Mouse (Mus musculus) yolk sac, embryonic 10.5 days (tissue): Measurements from ENCODE around the gene Ptcra.

ENCODE experiments used
- DNase-seq: peaks from one replicate; pipeline ENCODE4 v3.0.0-alpha.2; 2017; ENCODE audit warnings: low spot score

Ptcra gene

DNA sequence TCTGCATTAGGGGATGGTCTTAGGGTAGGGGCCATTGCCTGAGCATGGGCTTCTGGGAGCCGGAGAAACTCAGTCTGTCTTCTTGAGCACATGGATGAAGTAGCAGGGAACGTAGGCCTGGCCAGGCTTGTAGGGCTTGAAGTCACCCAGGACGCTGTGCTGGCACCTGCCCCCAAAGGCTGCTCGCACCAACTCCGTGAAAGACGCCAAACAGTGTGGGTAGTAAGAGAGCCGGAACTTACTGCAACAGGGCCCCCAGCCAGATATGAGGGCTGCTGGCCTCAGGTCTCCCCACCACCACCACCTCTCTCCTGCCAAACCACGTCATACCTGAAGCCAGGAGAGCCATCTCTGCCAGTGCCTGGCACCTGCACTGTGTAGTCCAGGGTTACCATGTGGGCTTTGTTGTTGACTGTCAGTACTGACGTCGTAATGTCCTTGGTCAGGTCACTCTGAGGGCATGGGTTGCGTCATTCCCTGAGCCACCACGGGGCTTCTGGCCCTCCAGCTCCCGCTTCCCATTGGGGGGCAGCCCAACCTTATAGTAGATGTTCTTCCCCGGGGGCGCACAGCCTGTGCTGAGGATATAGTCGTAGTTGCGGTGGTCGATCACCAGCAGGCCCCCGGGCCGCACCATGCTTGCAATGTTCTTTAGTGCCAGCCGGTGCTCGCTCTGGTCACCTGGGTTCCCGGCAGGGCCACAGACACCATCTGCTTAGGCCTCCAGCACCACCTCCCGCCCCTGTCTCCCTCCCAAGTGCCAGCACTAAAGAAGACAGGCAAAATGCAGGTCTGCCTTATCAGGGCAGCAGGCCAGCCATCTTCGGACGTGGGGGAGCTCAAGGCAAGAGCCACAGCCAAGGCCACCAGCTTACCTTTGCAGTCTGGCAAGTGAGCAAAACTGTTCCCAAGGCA is 37.5 kb downstream of the Ptcra start:
- DNase-seq: no peak

- DNase-seq: no peak
Observed at GRCm38 (mm10) chr17:46725273-46725672, 38.2 kb downstream of the Ptcra start.

DNA sequence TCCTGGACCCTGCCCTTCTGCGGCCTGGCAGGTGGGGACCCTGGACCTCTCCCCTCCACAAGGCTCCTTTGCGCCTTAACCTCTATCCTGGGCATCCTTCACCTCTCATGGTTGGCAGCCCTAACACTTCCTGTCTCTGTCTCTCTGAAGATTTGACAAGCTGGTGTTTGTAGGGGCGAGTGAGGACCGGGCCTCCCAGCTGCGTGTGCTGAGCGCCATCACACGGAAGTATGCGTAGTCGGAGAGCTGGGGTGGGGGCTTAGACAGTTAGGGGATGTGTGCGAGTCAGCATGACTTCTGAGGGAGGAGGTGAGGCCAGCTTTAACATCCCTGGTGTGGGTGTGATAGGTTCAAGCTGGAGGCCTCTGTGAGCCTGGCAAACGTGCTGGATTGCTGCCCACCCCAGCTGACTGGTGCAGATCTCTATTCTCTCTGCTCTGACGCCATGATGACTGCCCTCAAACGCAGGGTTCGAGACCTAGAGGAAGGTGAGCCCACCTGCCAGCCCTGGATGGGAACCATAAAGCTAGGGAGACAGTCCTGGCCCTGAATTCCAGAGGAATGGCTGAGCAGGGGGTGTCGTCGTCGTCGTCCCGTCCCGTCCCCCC is 38.9 kb downstream of the Ptcra start:
- DNase-seq: no peak

DNA sequence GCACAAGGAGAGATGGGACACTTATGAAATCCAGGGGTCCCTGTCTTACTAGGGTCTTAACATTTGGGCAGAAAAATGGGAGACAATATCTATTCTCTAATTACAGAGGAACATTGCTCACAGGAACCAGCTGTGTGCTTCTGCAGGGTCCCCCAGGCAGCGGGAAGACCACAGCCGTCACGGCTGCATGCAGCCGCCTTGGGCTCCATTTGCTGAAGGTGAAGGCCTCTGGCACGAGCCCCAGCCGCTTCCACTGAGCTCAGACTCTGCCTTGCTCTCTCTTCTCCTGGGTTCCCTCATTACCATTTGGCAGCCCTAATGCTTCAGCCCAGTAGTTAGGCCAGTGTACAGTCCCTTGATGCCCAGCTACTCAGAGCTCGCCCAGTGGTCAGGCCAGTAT is 42.4 kb downstream of the Ptcra start:
- DNase-seq: no peak

DNA sequence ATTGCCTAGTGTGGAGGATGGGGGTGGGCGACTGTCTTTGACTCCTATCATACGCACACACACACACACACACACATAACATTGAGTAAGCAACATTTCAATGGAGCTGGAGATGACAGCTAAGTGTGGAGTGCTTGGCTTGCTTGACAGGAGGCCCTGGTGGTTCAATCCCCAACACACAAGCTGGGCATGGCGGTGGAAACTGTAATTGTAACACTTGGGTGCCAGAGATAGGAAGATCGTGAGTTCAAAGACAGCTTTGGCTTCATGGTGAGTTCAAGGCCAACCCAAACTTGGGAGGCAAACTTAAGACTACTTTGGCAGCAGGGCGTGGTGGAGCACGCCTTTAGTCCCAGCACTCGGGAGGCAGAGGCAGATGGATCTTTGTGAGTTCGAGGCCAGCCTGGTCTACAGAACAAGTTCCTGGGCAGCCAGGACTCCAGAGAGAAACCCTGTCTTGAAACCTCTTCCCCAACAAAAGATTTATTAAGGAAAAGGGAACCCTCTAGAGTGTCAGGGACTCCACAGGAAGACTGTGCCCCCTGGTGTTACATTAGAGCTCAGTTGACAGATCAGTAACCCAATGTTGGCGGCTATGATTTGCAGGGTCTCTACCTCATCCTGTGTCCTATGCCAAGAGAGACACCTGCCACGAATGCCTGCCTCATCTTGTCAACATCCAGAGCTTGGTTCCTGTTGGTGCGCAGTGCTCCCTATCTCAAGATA is 48.6 kb downstream of the Ptcra start:
- no peak for DNase-seq

GRCm38 (mm10) chr17:46713849-46714248 is 49.7 kb downstream of the Ptcra start:
- DNase-seq: no peak

- no peak for DNase-seq
Observed at GRCm38 (mm10) chr17:46712442-46712841, 51.1 kb downstream of the Ptcra start.

- no peak for DNase-seq
Observed at GRCm38 (mm10) chr17:46711612-46712271, 51.8 kb downstream of the Ptcra start.

GRCm38 (mm10) chr17:46710959-46711597 is 52.4 kb downstream of the Ptcra start, which contains the start of gene Pex6:
Gene Pex6 (plus strand): TSS chr17:46711463.
- DNase-seq: peak; percentile 93

- no peak for DNase-seq
Observed at GRCm38 (mm10) chr17:46706375-46707089, 57.0 kb downstream of the Ptcra start.
